ENCODE assay signal across 8 mouse cellular contexts in the genomic region with DNA sequence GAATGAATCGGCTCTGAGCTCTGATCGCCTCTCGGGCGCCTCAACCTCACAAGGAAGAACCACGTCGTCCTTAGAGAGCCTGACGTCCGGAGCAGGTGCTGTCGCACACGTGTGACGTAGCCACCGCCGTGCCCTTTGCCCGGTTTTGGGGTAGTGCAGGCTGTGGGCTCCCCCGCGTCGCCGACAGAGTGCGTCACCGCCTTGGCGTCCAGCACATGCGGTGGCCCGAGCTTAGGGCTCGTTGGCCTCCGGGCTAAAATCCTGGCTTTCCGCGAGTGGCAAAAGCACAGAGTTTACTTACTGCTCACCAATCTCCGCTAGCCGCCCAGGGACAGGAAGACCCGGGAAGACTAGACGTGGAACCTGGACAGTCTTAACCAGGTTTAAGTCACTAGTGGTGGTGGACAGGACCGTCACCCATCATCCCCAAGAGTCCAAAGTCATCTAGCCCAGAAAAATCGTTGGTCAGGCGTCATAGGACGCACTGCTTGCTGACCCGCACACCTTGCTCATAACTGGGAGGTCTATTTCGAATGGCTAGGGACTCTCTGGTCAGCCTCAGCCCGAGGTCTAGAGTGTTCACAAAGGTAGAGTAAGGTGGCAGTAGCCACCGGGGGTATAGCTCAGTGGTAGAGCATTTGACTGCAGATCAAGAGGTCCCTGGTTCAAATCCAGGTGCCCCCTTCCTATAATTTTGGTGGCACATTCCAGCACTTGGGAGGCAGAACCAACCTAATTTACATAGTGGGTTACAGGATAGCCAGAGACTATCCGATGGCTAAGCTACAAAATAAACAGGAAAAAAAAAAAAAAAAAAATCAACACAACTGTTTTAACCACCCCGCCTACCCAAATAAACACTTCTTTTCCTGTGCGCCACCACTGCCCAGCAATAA. TPM values are rescaled to one million over a fixed set of nuclear protein-coding genes. Genes with fewer than 3 reads are reported as not detected.
DNase-seq lines count a peak whose midpoint lies in the region; ATAC-seq lines count a peak whose summit lies in the region.

No protein-coding gene starts in this region.

- peak overlapping the region; percentile 78 for H3K4me3 ChIP-seq in lung, embryonic 16.5 days (ENCODE audit: low read length)

- 5% methylated on average over 42 of the region's 42 CpGs for WGBS in lung, embryonic 16.5 days

- H3K9ac ChIP-seq in lung, embryonic 16.5 days (ENCODE audit: low read length) = peak overlapping the region; percentile 76

- no peaks in the 10 kb centered on the region for H3K36me3 ChIP-seq in lung, embryonic 16.5 days (ENCODE audit: control insufficient read depth, insufficient read depth, low read length)

- no peaks in the 10 kb centered on the region for H3K9me3 ChIP-seq in lung, embryonic 16.5 days (ENCODE audit: control insufficient read depth, low read length)

- peak; percentile 94 for DNase-seq in MEL-GATA-1-ER (ENCODE audit: extremely low read depth, low read depth)
- DNase-seq in cerebellum, adult 8-10 months = peak; percentile 92
- DNase-seq in forelimb bud, embryonic 11.5 days (ENCODE audit: low read depth, low spot score) = peak; percentile 93
- peak; percentile 81 for DNase-seq in layer of hippocampus, adult 9-10 months (ENCODE audit: low spot score)
- DNase-seq in ovary, postnatal 10 days (ENCODE audit: low spot score) = peak; percentile 50
- DNase-seq in thymus, postnatal 10 days (ENCODE audit: low spot score in 2 of 2) = peak; percentile 83 to 87

- ATAC-seq in hematopoietic stem cell, adult 5-6 weeks (replicated peaks in 1 of 2; ENCODE audit: insufficient read depth in 1 of 2, low FRiP score in 2 of 2, low TSS enrichment in 1 of 2, low read depth in 1 of 2, poor library complexity in 2 of 2, severe bottlenecking in 2 of 2) = peak; percentile 92 to 97
- ATAC-seq in lung, embryonic 16.5 days (ENCODE audit: low read depth) = peak; percentile 96

- peak overlapping the region; percentile 78 for H3K4me2 ChIP-seq in lung, embryonic 16.5 days (ENCODE audit: low read depth, low read length)

- 0 out of 2 replicates have a peak, but pooled peaks cover 3% of the 10 kb centered on the region for H3K4me1 ChIP-seq in lung, embryonic 16.5 days (replicated peaks; ENCODE audit: control insufficient read depth, insufficient read depth, low read length)

- no peaks in the 10 kb centered on the region for H3K27me3 ChIP-seq in lung, embryonic 16.5 days (ENCODE audit: control insufficient read depth, insufficient read depth, low read depth, low read length)

- H3K27ac ChIP-seq in lung, embryonic 16.5 days (ENCODE audit: low read length) = peak overlapping the region; percentile 74

RNA-seq across cellular contexts. Expression of a gene that starts 16.8 kb away (rescaled TPM):
- 292 and 334 TPM in 2 replicates for total RNA-seq in hematopoietic stem cell, adult 5-6 weeks (2017)
- polyA plus RNA-seq in lung, embryonic 16.5 days (2015; fragmentation: Nextera tagmentation; extraction: Ambion mirVana) = 55.5 and 59.5 TPM in 2 replicates

RNA-seq across cellular contexts. Expression of a gene that starts 47.0 kb away (rescaled TPM):
- total RNA-seq in hematopoietic stem cell, adult 5-6 weeks (2017) = not detected in 2 replicates
- 0.82 and 0.89 TPM in 2 replicates for polyA plus RNA-seq in lung, embryonic 16.5 days (2015; fragmentation: Nextera tagmentation; extraction: Ambion mirVana)

Comparison
In these comparisons a context has a peak if more than half of its experiments do, and no peak if none do; other contexts are left out.
1. Peak in every context shown above with its lines: DNase-seq, ATAC-seq, H3K4me3 ChIP-seq and H3K27ac ChIP-seq.